Mouse (Mus musculus) telencephalon, adult 2 months (tissue): ENCODE data around the gene Nup85.
"Not testable (repeated sequence)": the region's sequence is repeated elsewhere in the genome, so short reads cannot be mapped to it uniquely, and the experiment has no call there.

Experiments used
- DNase-seq: peaks from one replicate; pipeline ENCODE4 v3.0.0-alpha.2; 2011; ENCODE audit warnings: low read depth, low spot score

Nup85 gene

GRCm38 (mm10) chr11:115564064-115564809 is at the start of gene Nup85:
Gene Nup85, plus strand, starts transcription at chr11:115564434.
- DNase-seq = peak; percentile 89

- DNase-seq = no peak
Measured at GRCm38 (mm10) chr11:115515021-115515420, 49.2 kb upstream of the Nup85 start.

GRCm38 (mm10) chr11:115516942-115517341 is 47.3 kb upstream of the Nup85 start:
- DNase-seq = no peak

GRCm38 (mm10) chr11:115518693-115519092 is 45.5 kb upstream of the Nup85 start:
- DNase-seq = peak; percentile 62

- DNase-seq = no peak
Measured at GRCm38 (mm10) chr11:115519581-115519980, 44.7 kb upstream of the Nup85 start.

- no peak for DNase-seq
Measured at GRCm38 (mm10) chr11:115520218-115520617, 44.0 kb upstream of the Nup85 start.

- no peak for DNase-seq
Measured at GRCm38 (mm10) chr11:115521080-115521479, 43.2 kb upstream of the Nup85 start.

GRCm38 (mm10) chr11:115522238-115522637 is 42.0 kb upstream of the Nup85 start:
- no peak for DNase-seq

- DNase-seq = no peak
Measured at GRCm38 (mm10) chr11:115522703-115523102, 41.5 kb upstream of the Nup85 start.

GRCm38 (mm10) chr11:115526446-115526845 is 37.8 kb upstream of the Nup85 start:
- not testable (repeated sequence) for DNase-seq

GRCm38 (mm10) chr11:115534759-115535371 is 29.4 kb upstream of the Nup85 start:
- no peak for DNase-seq

GRCm38 (mm10) chr11:115535401-115536037 is 28.7 kb upstream of the Nup85 start:
- DNase-seq = no peak

GRCm38 (mm10) chr11:115536038-115536681 is 28.1 kb upstream of the Nup85 start, which contains the start of gene Sumo2:
Gene Sumo2, minus strand, starts transcription at chr11:115536276.
- peak; percentile 82 for DNase-seq

GRCm38 (mm10) chr11:115536856-115537568 is 27.2 kb upstream of the Nup85 start:
- DNase-seq = no peak

GRCm38 (mm10) chr11:115538045-115538444 is 26.2 kb upstream of the Nup85 start:
- no peak for DNase-seq

- no peak for DNase-seq
Measured at GRCm38 (mm10) chr11:115543571-115543970, 20.7 kb upstream of the Nup85 start.

- DNase-seq = no peak
Measured at GRCm38 (mm10) chr11:115552783-115553182, 11.5 kb upstream of the Nup85 start.

- DNase-seq = no peak
Measured at GRCm38 (mm10) chr11:115555717-115556116, 8.5 kb upstream of the Nup85 start.

- DNase-seq = no peak
Measured at GRCm38 (mm10) chr11:115563406-115563805, 828 bp upstream of the Nup85 start.

- DNase-seq = no peak
Measured at GRCm38 (mm10) chr11:115564961-115565360, 727 bp downstream of the Nup85 start.

- DNase-seq = no peak
Measured at GRCm38 (mm10) chr11:115579080-115579479, 14.8 kb downstream of the Nup85 start.
